Mouse (Mus musculus): ENCODE measurements at regions not wholly inside any gene's neighbourhood (a gene's known extent, or its start where the extent isn't known, plus 50 kb on each side); places are given as distances from the start of the nearest gene placed in this dataset.
"Not testable (repeated sequence)": the region's sequence is repeated elsewhere in the genome, so short reads cannot be mapped to it uniquely, and the experiment has no call there.

- H3K9me3 ChIP-seq; DNase-seq (ENCODE audit: low spot score); H3K36me3 ChIP-seq; H3K27me3 ChIP-seq (ENCODE audit: insufficient read depth, poor library complexity, severe bottlenecking); H3K4me3 ChIP-seq; H3K4me1 ChIP-seq; H3K27ac ChIP-seq: not testable (repeated sequence)
- 87% methylated on average over 11 of the region's 11 CpGs for WGBS
Observed at GRCm38 (mm10) chr3:137287558-137287957, 53.3 kb upstream of the Emcn start.

- Histone ChIP-seq H3K4me1 (no peaks in the 10 kb centered on the region), H3K4me3 (no peak overlapping the region), H3K9me3 (no peaks in the 10 kb centered on the region), H3K27ac (no peak overlapping the region), H3K36me3 (no peaks in the 10 kb centered on the region), H3K27me3 (ENCODE audit: insufficient read depth, poor library complexity, severe bottlenecking) (no peaks in the 10 kb centered on the region)
- DNase-seq (ENCODE audit: low spot score), result no peak
- 82% methylated on average over 7 of the region's 7 CpGs for WGBS
Observed at GRCm38 (mm10) chr3:137288301-137288942, 52.4 kb upstream of the Emcn start.

GRCm38 (mm10) chr3:137288943-137289682 lies 51.8 kb upstream of the Emcn start:
- no peak overlapping the region for H3K4me3 ChIP-seq
- DNase-seq (ENCODE audit: low spot score), result no peak
- H3K27me3 ChIP-seq (ENCODE audit: insufficient read depth, poor library complexity, severe bottlenecking), result no peaks in the 10 kb centered on the region
- H3K36me3 ChIP-seq, result no peaks in the 10 kb centered on the region
- no peaks in the 10 kb centered on the region for H3K9me3 ChIP-seq
- H3K27ac ChIP-seq, result no peak overlapping the region
- no peaks in the 10 kb centered on the region for H3K4me1 ChIP-seq
- 82% methylated on average over 2 of the region's 2 CpGs for WGBS

GRCm38 (mm10) chr3:137289683-137289984 lies 51.2 kb upstream of the Emcn start:
- Histone ChIP-seq H3K27ac (no peak overlapping the region), H3K27me3 (ENCODE audit: insufficient read depth, poor library complexity, severe bottlenecking) (no peaks in the 10 kb centered on the region), H3K4me3 (no peak overlapping the region), H3K36me3 (no peaks in the 10 kb centered on the region), H3K9me3 (no peaks in the 10 kb centered on the region), H3K4me1 (no peaks in the 10 kb centered on the region)
- no peak for DNase-seq (ENCODE audit: low spot score)
- 79% methylated on average over 3 of the region's 3 CpGs for WGBS
